Mouse (Mus musculus): ENCODE measurements around the gene Tekt2.

The Tekt2 gene

GRCm38 (mm10) chr4:126325281-126325861 is at the start of gene Tekt2:
TSS of gene Tekt2 (minus strand) at chr4:126325688.
- WGBS = 36% methylated on average over 23 of the region's 23 CpGs

GRCm38 (mm10) chr4:126371497-126371896 is 46.0 kb upstream of the Tekt2 start:
- 50% methylated on average over 9 of the region's 9 CpGs for WGBS

GRCm38 (mm10) chr4:126360069-126360468 is 34.6 kb upstream of the Tekt2 start:
- WGBS = 100% methylated on average over 1 of the region's 1 CpGs

GRCm38 (mm10) chr4:126343451-126343850 is 18.0 kb upstream of the Tekt2 start:
- 84% methylated on average over 4 of the region's 4 CpGs for WGBS

GRCm38 (mm10) chr4:126339461-126339860 is 14.0 kb upstream of the Tekt2 start:
- 67% methylated on average over 4 of the region's 4 CpGs for WGBS

- 52% methylated on average over 3 of the region's 3 CpGs for WGBS
Observed at GRCm38 (mm10) chr4:126332358-126332757, 6.9 kb upstream of the Tekt2 start.

- 72% methylated on average over 1 of the region's 1 CpGs for WGBS
Observed at GRCm38 (mm10) chr4:126331751-126332150, 6.3 kb upstream of the Tekt2 start.

- 81% methylated on average over 4 of the region's 4 CpGs for WGBS
Observed at GRCm38 (mm10) chr4:126330295-126330694, 4.8 kb upstream of the Tekt2 start.

- 45% methylated on average over 6 of the region's 6 CpGs for WGBS
Observed at GRCm38 (mm10) chr4:126326036-126326435, 548 bp upstream of the Tekt2 start.

GRCm38 (mm10) chr4:126324861-126325260 is 627 bp downstream of the Tekt2 start:
- WGBS = 59% methylated on average over 13 of the region's 13 CpGs

GRCm38 (mm10) chr4:126322646-126323045 is 2.8 kb downstream of the Tekt2 start:
- 98% methylated on average over 13 of the region's 13 CpGs for WGBS

- 56% methylated on average over 28 of the region's 28 CpGs for WGBS
Observed at GRCm38 (mm10) chr4:126321854-126322511, 3.5 kb downstream of the Tekt2 start.

- under 1% methylated on average over 78 of the region's 80 CpGs for WGBS
Observed at GRCm38 (mm10) chr4:126321111-126321853, 4.2 kb downstream of the Tekt2 start, which contains the start of gene Adprhl2. TSS of gene Adprhl2 (minus strand) at chr4:126321703.

- WGBS = 88% methylated on average over 6 of the region's 6 CpGs
Observed at GRCm38 (mm10) chr4:126319806-126320205, 5.7 kb downstream of the Tekt2 start.

- 83% methylated on average over 13 of the region's 13 CpGs for WGBS
Observed at GRCm38 (mm10) chr4:126316443-126317040, 8.9 kb downstream of the Tekt2 start.

GRCm38 (mm10) chr4:126315931-126316330 is 9.6 kb downstream of the Tekt2 start:
- 28% methylated on average over 5 of the region's 5 CpGs for WGBS

GRCm38 (mm10) chr4:126314393-126314792 is 11.1 kb downstream of the Tekt2 start:
- WGBS = 75% methylated on average over 10 of the region's 10 CpGs

- WGBS = 62% methylated on average over 5 of the region's 5 CpGs
Observed at GRCm38 (mm10) chr4:126313202-126313601, 12.3 kb downstream of the Tekt2 start.

- 93% methylated on average over 16 of the region's 16 CpGs for WGBS
Observed at GRCm38 (mm10) chr4:126311566-126312200, 13.8 kb downstream of the Tekt2 start.

GRCm38 (mm10) chr4:126310344-126310743 is 15.1 kb downstream of the Tekt2 start:
- WGBS = 80% methylated on average over 7 of the region's 7 CpGs

- WGBS = 15% methylated on average over 7 of the region's 7 CpGs
Observed at GRCm38 (mm10) chr4:126309922-126310309, 15.6 kb downstream of the Tekt2 start.
